Mouse (Mus musculus) limb, embryonic 14.5 days (tissue): ENCODE results near the gene Map2k1. TPM values are rescaled to one million over a fixed set of nuclear protein-coding genes. Genes with fewer than 3 reads are reported as not detected.
A peak's percentile ranks its signal among the peaks of the same experiment; 100 is the strongest.

Source experiments
- ATAC-seq: fragments of 200-750 bp; cut with Nextera tagmentation; 2 replicates; pipeline ENCODE4 v1.8.0; 2017; ENCODE audit warnings: low read depth, moderate number of reproducible peaks, moderate TSS enrichment; ENCODE audit not compliant: low FRiP score
- DNase-seq: peaks from one replicate; pipeline ENCODE4 v3.0.0-alpha.2; 2015; ENCODE audit warnings: low spot score
- H3K27ac ChIP-seq: fragments of 300-500 bp; sonication (generic); replicated peaks from 2 replicates; pipeline ENCODE4 v1.5.1; 2014; ENCODE audit warnings: low read depth, mild to moderate bottlenecking, low read length, moderate library complexity, mixed read lengths
- H3K27me3 ChIP-seq: fragments of 300-500 bp; sonication (generic); 2 replicates; pipeline ENCODE4 v1.6.1; 2014; ENCODE audit warnings: low read length, mixed read lengths; ENCODE audit not compliant: control insufficient read depth, insufficient read depth
- H3K36me3 ChIP-seq: fragments of 300-500 bp; sonication (generic); 2 replicates; pipeline ENCODE4 v1.6.1; 2014; ENCODE audit warnings: mild to moderate bottlenecking, low read length, moderate library complexity, mixed read lengths; ENCODE audit not compliant: control insufficient read depth, insufficient read depth
- H3K4me1 ChIP-seq: fragments of 300-500 bp; sonication (generic); 2 replicates; pipeline ENCODE4 v1.6.1; 2014; ENCODE audit warnings: antibody characterized with exemption, low read length, mixed read lengths; ENCODE audit not compliant: control insufficient read depth, insufficient read depth
- H3K4me2 ChIP-seq: fragments of 300-500 bp; sonication (generic); replicated peaks from 2 replicates; pipeline ENCODE4 v1.6.1; 2014; ENCODE audit warnings: low read depth, mild to moderate bottlenecking, low read length, moderate library complexity; ENCODE audit not compliant: severe bottlenecking
- H3K4me3 ChIP-seq: fragments of 300-500 bp; sonication (generic); replicated peaks from 2 replicates; pipeline ENCODE4 v1.5.1; 2014; ENCODE audit warnings: low read length
- H3K9ac ChIP-seq: fragments of 300-500 bp; sonication (generic); 2 replicates; pipeline ENCODE4 v1.6.1; 2014; ENCODE audit warnings: mild to moderate bottlenecking, low read depth, low read length, moderate library complexity; ENCODE audit not compliant: severe bottlenecking
- H3K9me3 ChIP-seq: fragments of 300-500 bp; sonication (generic); 2 replicates; pipeline ENCODE4 v1.6.1; 2016; ENCODE audit warnings: low read length; ENCODE audit not compliant: control insufficient read depth
- POLR2A ChIP-seq: fragments of 200-500 bp; IDR thresholded peaks from 2 replicates; pipeline ENCODE4 v1.8.0; 2012; ENCODE audit warnings: inconsistent platforms, mild to moderate bottlenecking, moderate library complexity, borderline replicate concordance; ENCODE audit not compliant: insufficient read depth, insufficient read length; ENCODE audit errors: extremely low read depth
- WGBS: fragments of 180-500 bp; shearing (Covaris S2); extraction: QIAGEN DNeasy Blood & Tissue Kit; methylation state at CpG from one replicate; pipeline ENCODE4 v1.1.7; 2014; 5-methylcytosine and 5-hydroxymethylcytosine counted together
- polyA plus RNA-seq, 2 experiments: library from polyadenylated mRNA; depleted of rRNA in 1 of 2; stranded (reverse) in 1 of 2; unstranded in 1 of 2; fragments of >200 nt; fragmentation: Nextera tagmentation in 1 of 2; extraction: Ambion mirVana in 1 of 2; gene quantifications; 2 replicates each; pipeline versions ENCODE4 v1.2.1 to v1.2.3; 2012 to 2014

Map2k1 gene
- polyA plus RNA-seq, 2 experiments = 51.3 to 81.3 TPM

- Histone ChIP-seq H3K4me2 (no peak overlapping the region), H3K36me3 (0 out of 2 replicates have a peak, but pooled peaks cover 4% of the 10 kb centered on the region), H3K27me3 (no peaks in the 10 kb centered on the region), H3K27ac (no peak overlapping the region), H3K9me3 (no peaks in the 10 kb centered on the region), H3K4me3 (no peak overlapping the region), H3K9ac (no peak overlapping the region), H3K4me1 (peaks cover 14% of the 10 kb centered on the region)
- ATAC-seq = peak; percentile 81
- 35% methylated on average over 5 of the region's 5 CpGs for WGBS
- TF ChIP-seq POLR2A = no peak
- peak; percentile 74 for DNase-seq
Observed at GRCm38 (mm10) chr9:64233656-64234055, 19.8 kb downstream of the Map2k1 start.

- Histone ChIP-seq H3K4me3 (no peak overlapping the region), H3K27ac (peak overlapping the region; percentile 40; the same call in 1 of the 2 replicates), H3K9ac (no peak overlapping the region), H3K4me2 (no peak overlapping the region), H3K9me3 (no peaks in the 10 kb centered on the region), H3K36me3 (0 out of 2 replicates have a peak, but pooled peaks cover 4% of the 10 kb centered on the region), H3K27me3 (no peaks in the 10 kb centered on the region), H3K4me1 (peaks cover 14% of the 10 kb centered on the region)
- no peak for TF ChIP-seq POLR2A
- WGBS = 69% methylated on average over 9 of the region's 9 CpGs
- no peak for DNase-seq
- peak; percentile 16; the same call in 1 of the 2 replicates for ATAC-seq
Observed at GRCm38 (mm10) chr9:64232257-64232957, 21.0 kb downstream of the Map2k1 start.

- peak overlapping the region; percentile 40; the same call in 1 of the 2 replicates for H3K27ac ChIP-seq
- TF ChIP-seq POLR2A = no peak
- H3K36me3 ChIP-seq = 0 out of 2 replicates have a peak, but pooled peaks cover 4% of the 10 kb centered on the region
- 80% methylated on average over 3 of the region's 3 CpGs for WGBS
- peaks cover 14% of the 10 kb centered on the region for H3K4me1 ChIP-seq
- no peak for DNase-seq
- H3K4me3 ChIP-seq = no peak overlapping the region
- no peak for ATAC-seq
- no peaks in the 10 kb centered on the region for H3K9me3 ChIP-seq
- no peaks in the 10 kb centered on the region for H3K27me3 ChIP-seq
- no peak overlapping the region for H3K9ac ChIP-seq
- no peak overlapping the region for H3K4me2 ChIP-seq
Observed at GRCm38 (mm10) chr9:64231674-64232073, 21.8 kb downstream of the Map2k1 start.

GRCm38 (mm10) chr9:64231171-64231570 is 22.3 kb downstream of the Map2k1 start:
- peak overlapping the region; percentile 34; the same call in 1 of the 2 replicates for H3K27ac ChIP-seq
- no peak overlapping the region for H3K9ac ChIP-seq
- no peaks in the 10 kb centered on the region for H3K27me3 ChIP-seq
- no peak for TF ChIP-seq POLR2A
- WGBS = 64% methylated on average over 5 of the region's 5 CpGs
- ATAC-seq (no peak; the same call in 1 of the 2 replicates), DNase-seq (no peak)
- 0 out of 2 replicates have a peak, but pooled peaks cover 3% of the 10 kb centered on the region for H3K36me3 ChIP-seq
- no peak overlapping the region for H3K4me3 ChIP-seq
- no peaks in the 10 kb centered on the region for H3K9me3 ChIP-seq
- H3K4me1 ChIP-seq = peaks cover 14% of the 10 kb centered on the region
- no peak overlapping the region for H3K4me2 ChIP-seq

- Histone ChIP-seq H3K4me1 (peaks cover 14% of the 10 kb centered on the region), H3K27ac (no peak overlapping the region), H3K4me2 (no peak overlapping the region), H3K9ac (no peak overlapping the region), H3K4me3 (no peak overlapping the region), H3K9me3 (no peaks in the 10 kb centered on the region), H3K27me3 (no peaks in the 10 kb centered on the region), H3K36me3 (no peaks in the 10 kb centered on the region)
- no peak for TF ChIP-seq POLR2A
- ATAC-seq (no peak), DNase-seq (no peak)
Observed at GRCm38 (mm10) chr9:64228972-64229371, 24.5 kb downstream of the Map2k1 start.
